Mouse (Mus musculus): Measurements from ENCODE around the gene Cyp2j9. TPM values are rescaled to one million over a fixed set of nuclear protein-coding genes. Genes with fewer than 3 reads are reported as not detected.
A peak's percentile ranks its signal among the peaks of the same experiment; 100 is the strongest.

Gene Cyp2j9
- polyA plus RNA-seq, 1 experiment from 2014 or later = 6.9 TPM

DNA sequence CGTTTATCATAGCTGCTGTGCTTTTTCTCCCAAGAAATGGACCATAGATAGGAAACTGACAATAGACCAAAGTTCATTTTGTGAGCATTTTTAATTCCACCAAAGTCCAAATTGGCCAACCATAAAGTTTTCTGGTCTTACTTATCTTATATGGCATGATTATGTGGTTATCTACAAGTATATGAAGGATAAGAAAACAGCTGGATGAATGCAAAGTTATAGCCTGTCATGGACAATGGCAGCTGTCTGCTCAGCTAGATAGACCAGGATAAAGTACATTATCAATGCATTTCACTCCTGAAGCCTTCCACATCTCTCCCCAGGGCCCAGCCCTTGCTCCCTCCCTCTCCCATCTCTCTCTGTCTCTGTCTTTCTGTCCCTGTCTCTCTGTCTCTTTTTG, 30.9 kb downstream of the Cyp2j9 start:
- H3K27ac ChIP-seq (ENCODE audit: low read length) = no peak overlapping the region

DNA sequence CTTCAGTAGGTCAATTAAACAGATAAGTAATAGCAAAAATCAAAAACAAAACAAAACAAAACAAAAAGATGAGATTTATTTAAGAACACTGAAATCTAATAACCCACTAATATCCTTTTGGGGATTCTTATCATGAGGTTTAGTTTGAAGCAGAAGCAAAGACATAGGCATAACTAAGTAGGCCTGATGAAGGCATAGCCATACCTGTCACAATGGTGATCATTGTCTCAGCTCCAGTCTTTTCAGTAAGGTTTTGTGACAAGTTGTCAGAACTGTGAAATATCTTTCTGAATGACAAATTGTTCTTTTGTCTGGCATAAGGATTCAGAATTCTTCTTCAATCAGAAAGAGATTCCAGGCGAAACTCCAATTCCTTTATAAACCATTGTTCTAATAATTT, 31.6 kb downstream of the Cyp2j9 start:
- ATAC-seq (ENCODE audit: insufficient read depth, low FRiP score) = no peak
- WGBS = 86% methylated on average over 1 of the region's 1 CpGs
- Histone ChIP-seq H3K27me3 (ENCODE audit: control insufficient read depth, insufficient read depth, low read length) (no peaks in the 10 kb centered on the region), H3K9me3 (replicated peaks; ENCODE audit: control insufficient read depth, low read length) (no peaks in the 10 kb centered on the region), H3K4me3 (replicated peaks; ENCODE audit: low read length) (no peak overlapping the region), H3K4me1 (ENCODE audit: control insufficient read depth, insufficient read depth, low read length) (no peaks in the 10 kb centered on the region), H3K9ac (ENCODE audit: low read length) (no peak overlapping the region), H3K4me2 (ENCODE audit: low read depth, low read length) (no peak overlapping the region), H3K27ac (ENCODE audit: low read length) (no peak overlapping the region), H3K36me3 (ENCODE audit: control insufficient read depth, insufficient read depth, low read length) (no peaks in the 10 kb centered on the region)

More for the DNA sequence above, 30.9 kb downstream of the Cyp2j9 start:
- WGBS = 77% methylated on average over 1 of the region's 1 CpGs
- H3K27me3 ChIP-seq (ENCODE audit: control insufficient read depth, insufficient read depth, low read length) = no peaks in the 10 kb centered on the region
- no peak overlapping the region for H3K4me2 ChIP-seq (ENCODE audit: low read depth, low read length)
- H3K4me3 ChIP-seq (replicated peaks; ENCODE audit: low read length) = no peak overlapping the region
- no peaks in the 10 kb centered on the region for H3K4me1 ChIP-seq (ENCODE audit: control insufficient read depth, insufficient read depth, low read length)
- no peaks in the 10 kb centered on the region for H3K9me3 ChIP-seq (replicated peaks; ENCODE audit: control insufficient read depth, low read length)
- no peak for ATAC-seq (ENCODE audit: insufficient read depth, low FRiP score)
- H3K9ac ChIP-seq (ENCODE audit: low read length) = no peak overlapping the region
- no peaks in the 10 kb centered on the region for H3K36me3 ChIP-seq (ENCODE audit: control insufficient read depth, insufficient read depth, low read length)

DNA sequence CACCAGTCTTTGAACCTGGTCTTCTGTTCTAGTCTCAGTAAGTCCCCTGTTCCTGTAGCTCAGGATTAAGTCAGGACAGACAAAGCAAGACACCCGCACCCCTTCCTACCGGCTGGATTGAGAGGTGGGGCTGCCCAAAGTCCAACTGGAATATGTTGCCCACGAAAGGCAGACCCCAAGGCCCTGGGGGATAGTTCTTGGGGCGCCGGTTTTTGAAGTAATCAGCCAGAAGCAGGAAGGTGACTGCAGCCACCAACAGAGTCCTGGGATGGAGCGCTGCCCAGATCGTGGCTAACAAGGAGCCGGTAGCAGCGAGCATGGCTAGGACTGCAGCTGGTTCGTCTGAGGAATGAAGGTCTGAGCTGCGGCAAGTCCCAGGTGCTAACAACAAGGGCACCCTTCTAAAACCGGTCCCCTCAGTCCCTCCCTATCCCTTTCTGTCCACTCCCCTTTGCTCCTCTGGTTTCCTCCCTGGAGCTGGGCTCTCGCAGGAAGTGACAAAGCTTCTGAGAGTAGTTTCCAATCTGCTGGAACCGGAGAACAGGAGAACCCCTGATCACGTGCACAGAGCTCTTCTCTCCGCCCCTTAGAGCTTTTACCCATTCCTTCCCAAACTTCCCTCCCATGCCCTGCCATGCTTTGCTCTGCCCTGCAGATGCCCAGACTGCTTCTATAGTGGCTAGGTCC, 38.1 kb downstream of the Cyp2j9 start, which contains the start of gene Cyp2j6:
Cyp2j6 (minus strand) TSS at position 529 of the 687 bp plus-strand sequence.
- Histone ChIP-seq H3K27ac (ENCODE audit: low read length) (peak within 1 kb of the TSS; percentile 84), H3K4me2 (ENCODE audit: low read depth, low read length) (peak within 1 kb of the TSS; percentile 68), H3K36me3 (ENCODE audit: control insufficient read depth, insufficient read depth, low read length) (no peaks in the 10 kb centered on the region), H3K9me3 (replicated peaks; ENCODE audit: control insufficient read depth, low read length) (no peaks in the 10 kb centered on the region), H3K9ac (ENCODE audit: low read length) (peak within 1 kb of the TSS; percentile 84), H3K27me3 (ENCODE audit: control insufficient read depth, insufficient read depth, low read length) (no peaks in the 10 kb centered on the region), H3K4me1 (ENCODE audit: control insufficient read depth, insufficient read depth, low read length) (no peaks in the 10 kb centered on the region; the same call in 1 of the 2 replicates), H3K4me3 (replicated peaks; ENCODE audit: low read length) (peak within 1 kb of the TSS; percentile 74)
- ATAC-seq (ENCODE audit: insufficient read depth, low FRiP score) = peak; percentile 96
- WGBS = 1% methylated on average over 16 of the region's 16 CpGs

DNA sequence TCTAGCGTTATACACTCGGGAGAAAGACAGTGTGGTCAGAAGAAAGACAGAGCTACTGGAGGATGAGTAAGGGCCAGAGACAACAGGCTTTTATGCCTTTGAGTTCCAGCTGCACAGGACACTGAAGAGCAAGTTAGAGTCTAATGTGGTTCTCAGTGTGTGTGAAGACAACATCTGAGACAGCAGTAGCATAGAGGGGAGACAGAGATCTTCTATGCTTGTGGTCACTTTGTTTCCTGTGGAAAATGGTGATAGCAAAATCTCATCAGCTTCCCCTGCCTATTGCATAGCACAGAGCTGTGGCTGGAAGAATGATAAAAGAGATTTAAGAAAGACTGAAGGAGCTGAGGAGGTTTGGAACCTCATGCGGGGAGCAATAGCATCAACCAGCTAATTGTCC, 39.8 kb downstream of the Cyp2j9 start:
- Histone ChIP-seq H3K27me3 (ENCODE audit: control insufficient read depth, insufficient read depth, low read length) (no peaks in the 10 kb centered on the region), H3K36me3 (ENCODE audit: control insufficient read depth, insufficient read depth, low read length) (no peaks in the 10 kb centered on the region), H3K9ac (ENCODE audit: low read length) (no peak overlapping the region), H3K4me3 (replicated peaks; ENCODE audit: low read length) (no peak overlapping the region; the same call in 1 of the 2 replicates), H3K9me3 (replicated peaks; ENCODE audit: control insufficient read depth, low read length) (no peaks in the 10 kb centered on the region), H3K4me2 (ENCODE audit: low read depth, low read length) (peak overlapping the region; percentile 16), H3K27ac (ENCODE audit: low read length) (no peak overlapping the region), H3K4me1 (ENCODE audit: control insufficient read depth, insufficient read depth, low read length) (no peaks in the 10 kb centered on the region; the same call in 1 of the 2 replicates)
- no peak for ATAC-seq (ENCODE audit: insufficient read depth, low FRiP score)
- WGBS = 71% methylated on average over 3 of the region's 3 CpGs

DNA sequence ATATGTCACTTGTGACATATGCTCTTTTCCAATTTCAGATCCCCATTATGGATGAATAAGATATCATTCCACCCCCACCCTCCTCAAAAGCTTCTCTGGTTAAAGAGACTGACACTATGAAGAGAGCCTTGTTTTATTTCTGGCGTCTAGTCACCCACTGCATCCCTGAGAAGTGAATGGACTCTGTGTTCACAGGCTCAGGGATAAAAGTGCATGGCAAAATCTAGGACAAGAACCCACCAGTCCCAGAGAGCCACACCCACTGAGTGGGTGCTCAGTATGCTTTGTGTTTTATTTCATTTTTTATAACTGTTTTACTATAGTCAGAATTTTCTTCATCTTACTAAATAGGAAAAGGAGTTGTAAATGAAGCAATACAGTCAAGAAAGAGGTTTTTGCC, 45.4 kb downstream of the Cyp2j9 start:
- Histone ChIP-seq H3K4me3 (replicated peaks; ENCODE audit: low read length) (no peak overlapping the region), H3K4me2 (ENCODE audit: low read depth, low read length) (no peak overlapping the region), H3K9me3 (replicated peaks; ENCODE audit: control insufficient read depth, low read length) (no peaks in the 10 kb centered on the region), H3K27me3 (ENCODE audit: control insufficient read depth, insufficient read depth, low read length) (no peaks in the 10 kb centered on the region), H3K36me3 (ENCODE audit: control insufficient read depth, insufficient read depth, low read length) (no peaks in the 10 kb centered on the region), H3K4me1 (ENCODE audit: control insufficient read depth, insufficient read depth, low read length) (no peaks in the 10 kb centered on the region), H3K9ac (ENCODE audit: low read length) (no peak overlapping the region), H3K27ac (ENCODE audit: low read length) (no peak overlapping the region)
- WGBS = 57% methylated on average over 1 of the region's 1 CpGs
- no peak for ATAC-seq (ENCODE audit: insufficient read depth, low FRiP score)

DNA sequence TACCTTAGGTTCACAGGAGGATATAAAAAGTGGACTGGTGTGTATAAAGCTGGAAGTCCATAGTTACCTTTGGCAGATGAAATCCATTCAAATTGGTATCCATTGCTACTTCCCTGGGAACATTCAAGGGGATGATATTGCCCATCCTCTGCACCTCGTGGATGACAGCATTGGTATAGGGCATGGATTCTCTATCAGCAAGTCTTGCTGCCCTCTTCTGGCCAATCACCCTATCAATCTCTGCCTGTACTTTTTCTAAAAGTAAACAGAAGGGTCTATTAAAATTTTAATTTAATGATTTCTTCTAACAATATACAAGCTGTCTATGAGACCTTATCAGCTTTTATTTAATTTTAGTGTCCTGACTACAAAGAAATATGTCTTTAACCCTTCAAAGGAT, 65.6 kb downstream of the Cyp2j9 start:
- H3K27me3 ChIP-seq (ENCODE audit: control insufficient read depth, insufficient read depth, low read length) = no peaks in the 10 kb centered on the region
- H3K4me2 ChIP-seq (ENCODE audit: low read depth, low read length) = no peak overlapping the region
- no peak for ATAC-seq (ENCODE audit: insufficient read depth, low FRiP score)
- H3K9me3 ChIP-seq (replicated peaks; ENCODE audit: control insufficient read depth, low read length) = no peaks in the 10 kb centered on the region
- WGBS = 23% methylated on average over 1 of the region's 1 CpGs
- H3K27ac ChIP-seq (ENCODE audit: low read length) = no peak overlapping the region
- H3K36me3 ChIP-seq (ENCODE audit: control insufficient read depth, insufficient read depth, low read length) = peaks cover 4% of the 10 kb centered on the region; the same call in 1 of the 2 replicates
- no peak overlapping the region for H3K9ac ChIP-seq (ENCODE audit: low read length)
- no peaks in the 10 kb centered on the region for H3K4me1 ChIP-seq (ENCODE audit: control insufficient read depth, insufficient read depth, low read length)
- H3K4me3 ChIP-seq (replicated peaks; ENCODE audit: low read length) = no peak overlapping the region

DNA sequence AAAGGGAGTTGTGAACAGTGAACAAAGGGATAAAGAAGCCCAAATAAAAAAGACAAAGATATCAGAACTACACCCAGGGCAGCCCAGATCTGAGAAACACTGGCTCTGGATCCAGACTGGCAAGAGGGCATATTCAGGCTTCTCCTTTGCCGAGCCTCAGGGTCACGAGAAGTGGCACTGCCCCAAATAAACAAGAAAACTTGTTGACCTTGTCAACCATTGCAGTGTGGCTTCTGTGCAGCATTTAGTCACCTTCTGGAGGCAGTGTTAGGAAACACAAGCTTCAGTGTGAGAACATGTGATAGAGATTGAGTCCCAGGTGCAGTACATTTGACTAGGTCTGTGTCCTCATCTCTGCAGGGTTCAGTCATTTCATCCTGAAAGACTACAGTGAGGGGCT, 69.1 kb downstream of the Cyp2j9 start:
- Histone ChIP-seq H3K9me3 (replicated peaks; ENCODE audit: control insufficient read depth, low read length) (no peaks in the 10 kb centered on the region), H3K9ac (ENCODE audit: low read length) (no peak overlapping the region), H3K27me3 (ENCODE audit: control insufficient read depth, insufficient read depth, low read length) (no peaks in the 10 kb centered on the region), H3K36me3 (ENCODE audit: control insufficient read depth, insufficient read depth, low read length) (0 out of 2 replicates have a peak, but pooled peaks cover 4% of the 10 kb centered on the region), H3K4me3 (replicated peaks; ENCODE audit: low read length) (no peak overlapping the region), H3K4me2 (ENCODE audit: low read depth, low read length) (no peak overlapping the region), H3K4me1 (ENCODE audit: control insufficient read depth, insufficient read depth, low read length) (no peaks in the 10 kb centered on the region), H3K27ac (ENCODE audit: low read length) (no peak overlapping the region)
- ATAC-seq (ENCODE audit: insufficient read depth, low FRiP score) = no peak
- WGBS = 63% methylated on average over 2 of the region's 2 CpGs

Other genes starting within 250 kb of the Cyp2j9 start
- not detected in 2 replicates for gene Cyp2j11, start 242.9 kb downstream of the Cyp2j9 start, polyA plus RNA-seq (2015; fragmentation: Nextera tagmentation; extraction: Ambion mirVana)
- gene Cyp2j8, start 84.2 kb downstream of the Cyp2j9 start, polyA plus RNA-seq (2015; fragmentation: Nextera tagmentation; extraction: Ambion mirVana) = not detected in 2 replicates
- 18.1 and 19.2 TPM in 2 replicates for gene Cyp2j6, start 37.9 kb downstream of the Cyp2j9 start, polyA plus RNA-seq (2015; fragmentation: Nextera tagmentation; extraction: Ambion mirVana)
- 0.09 and 0.14 TPM in 2 replicates for gene Cyp2j5, start 72.6 kb upstream of the Cyp2j9 start, polyA plus RNA-seq (2015; fragmentation: Nextera tagmentation; extraction: Ambion mirVana)
- not detected in 2 replicates for gene Gm12695, start 193.6 kb upstream of the Cyp2j9 start, polyA plus RNA-seq (2015; fragmentation: Nextera tagmentation; extraction: Ambion mirVana)

Measured in stomach, embryonic 16.5 days (tissue).